Mouse (Mus musculus): ENCODE data around the gene Tesc.

The Tesc gene

GRCm38 (mm10) chr5:118106667-118107066 is 79.1 kb downstream of the Tesc start:
- no peak for DNase-seq (ENCODE audit: low read depth, low spot score)

DNA sequence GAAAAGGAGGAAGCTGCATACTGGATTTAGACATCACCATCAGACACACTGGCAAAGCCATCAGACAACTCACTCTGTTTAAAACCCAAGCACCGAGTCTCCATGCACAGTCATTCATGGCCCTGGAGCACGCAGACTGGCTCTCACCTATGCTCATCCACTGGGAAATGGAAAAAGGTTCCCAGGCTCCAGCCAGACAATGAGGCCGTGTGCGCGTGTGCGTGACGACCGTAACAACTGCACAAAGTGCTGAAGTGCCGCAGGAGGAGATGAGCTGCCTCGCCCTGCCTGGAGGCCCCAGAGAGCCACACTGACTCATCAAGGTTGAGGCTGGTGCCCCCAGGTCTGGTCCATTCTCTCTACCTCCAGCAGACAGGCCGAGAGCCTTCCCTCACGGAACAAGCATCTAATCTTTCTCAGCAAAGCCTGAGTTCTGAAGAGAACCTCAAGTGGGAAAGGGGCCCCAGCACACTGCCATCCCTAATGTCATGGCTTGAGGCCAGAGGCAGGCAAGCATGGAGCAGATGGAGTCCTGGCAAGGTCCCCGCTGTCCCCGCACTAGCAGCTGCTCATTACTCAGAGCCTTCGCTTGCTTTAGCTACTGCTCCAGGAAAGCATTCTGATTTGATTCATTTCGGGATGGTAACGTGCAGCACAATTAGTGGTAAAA is 80.7 kb downstream of the Tesc start:
- no peak for DNase-seq (ENCODE audit: low read depth, low spot score)

- DNase-seq (ENCODE audit: low read depth, low spot score), result no peak
Measured at GRCm38 (mm10) chr5:118108794-118109440, 81.4 kb downstream of the Tesc start.
